Mouse (Mus musculus) Muller cell, postnatal 12 days (primary cell): ENCODE data around the gene Gm10447.
"Not testable (repeated sequence)": the region's sequence is repeated elsewhere in the genome, so short reads cannot be mapped to it uniquely, and the experiment has no call there.

Source experiments
- DNase-seq: peaks from one replicate; pipeline ENCODE4 v3.0.0-alpha.2; 2015; ENCODE audit errors: inconsistent ontology term

Gm10447 gene

DNA sequence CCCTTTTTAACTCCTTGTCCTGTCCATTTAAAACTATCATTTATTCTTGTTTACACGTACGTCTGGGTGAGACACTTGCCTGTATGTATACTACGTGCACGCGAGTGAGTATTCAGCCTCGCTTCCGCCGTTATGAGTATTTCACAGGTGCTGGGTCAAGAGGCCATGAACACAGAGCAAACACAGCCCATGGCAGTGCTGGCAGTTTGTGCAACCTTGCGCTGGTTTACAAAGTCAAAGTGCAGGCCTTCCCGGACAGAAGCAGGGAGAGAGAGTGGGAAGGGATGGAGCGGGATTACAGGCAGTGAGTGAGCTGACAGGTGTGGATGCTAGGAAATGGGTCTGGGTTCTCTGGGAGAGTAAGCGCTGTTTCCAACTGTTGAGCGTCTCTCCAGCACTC lies 10.7 kb downstream of the Gm10447 start:
- no peak for DNase-seq

DNA sequence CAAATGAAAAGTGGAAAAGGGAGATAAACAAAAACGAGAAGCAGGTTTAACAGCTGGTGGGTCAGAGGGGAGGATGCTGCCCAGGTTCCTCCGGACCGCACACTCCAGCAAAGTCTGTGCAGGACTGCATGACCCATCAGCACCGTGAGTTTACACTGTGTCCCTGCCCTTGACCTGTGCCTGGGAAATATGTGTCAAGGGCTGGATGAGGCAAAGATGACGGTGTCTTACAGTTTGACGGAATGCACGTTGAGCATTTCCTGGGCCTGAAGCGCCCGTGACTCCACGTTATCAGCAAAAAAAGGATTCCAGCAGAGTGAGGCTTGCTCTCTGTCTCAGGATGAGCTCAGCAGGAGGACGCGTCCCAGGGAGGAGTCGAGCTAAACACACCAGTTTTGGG lies 11.3 kb downstream of the Gm10447 start:
- DNase-seq, result no peak

DNA sequence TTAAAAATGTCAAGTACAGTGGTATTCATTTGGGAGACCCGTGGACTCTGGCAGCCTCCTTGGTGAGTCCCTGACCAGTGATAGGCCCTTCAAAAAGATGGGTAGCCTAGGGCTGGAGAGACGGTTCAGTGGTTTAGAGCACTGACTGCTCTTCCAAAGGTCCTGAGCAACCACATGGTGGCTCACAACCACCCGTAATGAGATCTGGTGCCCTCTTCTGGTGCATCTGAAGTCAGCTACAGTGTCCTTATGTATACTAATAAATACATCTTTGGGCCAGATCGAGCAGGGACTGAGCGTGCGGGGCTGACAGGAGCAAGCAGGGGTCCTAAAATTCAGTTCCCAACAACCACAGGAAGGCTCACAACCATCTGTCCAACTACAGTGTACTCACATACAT lies 13.0 kb downstream of the Gm10447 start:
- DNase-seq, result no peak

DNA sequence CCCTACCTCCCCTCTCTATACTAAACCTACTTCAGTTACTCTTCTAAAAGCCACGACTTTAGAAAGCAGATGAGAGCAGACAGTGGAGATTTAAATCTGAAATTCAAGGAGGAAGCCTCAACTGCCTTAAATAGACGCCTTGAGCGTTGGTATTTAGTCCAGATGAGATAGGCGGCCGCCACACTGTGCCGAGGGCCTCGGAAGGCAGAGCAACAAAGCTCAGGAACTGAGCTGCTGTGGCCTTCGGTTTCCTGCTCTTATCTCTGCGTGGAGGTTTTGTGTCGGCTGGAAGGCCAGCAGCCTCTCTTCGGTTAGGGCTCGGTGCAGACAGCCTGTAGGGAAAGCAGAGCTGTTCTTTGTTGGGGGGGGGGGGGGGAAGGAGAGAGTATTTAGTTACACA lies 15.0 kb downstream of the Gm10447 start:
- DNase-seq, result no peak

DNA sequence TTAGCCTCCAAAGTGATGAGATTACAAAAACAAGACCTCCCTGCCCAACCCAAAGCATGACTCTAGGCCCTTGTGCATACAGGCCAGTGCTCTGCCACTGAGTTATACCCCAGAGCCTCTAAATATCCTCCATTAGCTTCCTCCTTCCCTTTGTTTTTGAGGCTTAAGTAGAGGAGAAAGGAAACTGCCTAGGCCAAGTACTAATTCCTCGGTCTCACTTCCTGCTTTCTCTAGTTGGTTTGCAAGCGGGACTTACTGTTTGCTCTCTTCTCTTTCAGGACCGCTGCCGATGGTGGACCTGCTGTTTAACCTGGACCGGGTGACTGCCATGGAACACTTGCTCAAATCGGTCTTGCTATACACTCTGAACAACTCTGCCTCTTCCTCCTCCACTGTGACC lies 20.6 kb downstream of the Gm10447 start:
- DNase-seq, result no peak

DNA sequence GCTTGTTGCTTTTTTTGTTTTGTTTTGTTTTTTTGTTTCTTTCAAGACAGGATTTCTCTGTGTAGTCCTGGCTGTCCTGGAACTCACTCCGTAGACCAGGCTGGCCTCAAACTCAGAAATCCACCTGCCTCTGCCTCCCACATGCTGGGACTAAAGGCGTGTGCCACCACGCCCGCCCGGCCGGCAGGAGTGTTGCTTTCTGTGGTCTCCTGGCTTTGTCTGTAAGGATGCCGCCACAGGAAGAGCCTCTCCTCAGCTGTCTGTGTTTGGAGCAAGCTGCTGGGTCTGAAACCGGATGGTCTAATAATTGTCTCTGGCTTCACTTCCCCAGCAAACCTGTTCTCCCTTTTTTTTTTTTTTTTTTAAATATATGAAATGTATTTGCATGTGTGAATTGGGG lies 21.4 kb downstream of the Gm10447 start:
- DNase-seq, result no peak

DNA sequence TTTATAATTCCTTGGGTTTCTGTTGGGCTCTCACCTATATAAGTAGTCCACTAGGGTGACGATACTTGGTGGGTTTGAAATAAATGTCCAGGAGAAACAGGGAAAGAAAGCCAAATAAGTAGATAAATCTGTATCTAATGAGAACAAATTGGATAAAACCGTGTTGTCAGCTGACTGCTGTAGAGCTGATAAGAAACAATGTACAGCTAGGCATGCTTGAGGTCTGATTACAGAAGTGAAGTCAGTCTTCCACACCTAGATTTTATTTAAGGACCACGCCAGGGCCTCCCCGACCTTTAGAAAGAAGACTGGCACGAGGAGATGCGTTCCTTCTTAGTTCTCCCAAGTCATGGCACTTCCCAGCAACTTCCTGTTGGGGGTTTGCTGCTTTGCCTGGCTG lies 23.9 kb downstream of the Gm10447 start:
- no peak for DNase-seq

DNA sequence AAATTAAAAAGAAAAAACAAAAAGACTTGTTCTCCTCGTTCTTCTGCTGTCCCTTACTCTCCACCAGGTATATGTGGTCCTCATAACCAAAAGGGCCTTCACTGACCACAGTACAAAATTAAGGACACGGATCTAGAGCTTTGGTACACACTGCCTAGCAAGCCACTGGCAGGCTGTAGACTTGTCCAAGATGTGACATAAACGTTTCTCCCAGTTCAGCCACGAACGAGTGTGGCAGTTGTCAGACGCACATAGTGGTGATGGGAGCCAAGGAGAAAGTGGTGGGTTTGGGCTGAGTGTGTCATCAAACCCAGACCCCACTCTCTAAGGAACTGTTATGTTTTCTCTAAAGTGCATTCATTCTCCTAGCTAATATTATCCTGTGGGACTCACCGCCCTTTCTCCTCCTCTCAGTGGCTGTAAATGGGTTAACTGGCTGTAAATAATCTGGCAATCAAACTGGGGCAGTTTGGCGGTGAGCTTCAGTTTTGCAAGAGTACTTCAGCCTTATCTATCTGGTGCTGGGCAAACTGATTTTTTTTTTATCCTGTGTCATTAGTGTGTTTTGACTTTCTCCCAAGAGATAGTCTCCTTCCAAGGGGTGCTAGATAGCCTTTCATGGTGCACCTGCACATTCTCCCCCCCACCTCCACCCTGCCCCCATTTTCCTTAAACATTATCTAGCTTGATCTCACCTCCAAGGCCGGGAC lies 25.4 kb downstream of the Gm10447 start:
- DNase-seq, result no peak

DNA sequence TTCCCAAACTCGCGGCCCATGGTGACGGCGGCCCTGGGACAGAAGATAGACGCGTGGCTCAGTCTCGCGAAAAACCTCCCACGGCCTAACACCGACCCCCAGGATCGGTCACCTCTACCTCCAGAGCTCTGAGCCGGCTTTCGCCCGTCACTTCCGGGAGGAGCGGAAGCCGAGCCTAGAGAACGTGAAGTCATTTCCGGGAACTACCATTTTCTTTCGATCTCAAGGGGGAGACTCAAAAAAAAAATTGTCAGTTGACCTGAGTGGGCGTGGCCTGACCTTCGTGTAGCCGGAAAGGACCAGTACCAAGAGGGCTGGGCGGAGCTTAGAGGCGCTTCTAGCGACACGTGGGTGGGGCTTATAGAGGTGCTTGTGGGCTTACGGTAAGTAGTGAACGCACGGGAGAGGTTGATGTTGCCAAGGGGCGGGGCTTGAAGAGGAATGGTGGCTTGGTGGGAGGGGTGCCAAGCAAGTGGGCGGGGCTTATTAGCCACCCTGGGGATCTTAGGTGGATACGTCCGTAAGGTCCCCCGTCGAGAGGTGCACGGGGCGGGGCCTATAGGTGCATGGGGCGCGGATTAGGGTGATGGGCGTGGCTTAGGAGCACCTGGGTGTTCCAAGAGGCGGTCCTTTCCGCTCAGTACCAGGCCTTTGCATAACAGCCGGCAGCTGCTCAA lies 26.1 kb downstream of the Gm10447 start, which contains the start of the genes Uqcrq and Gdf9:
Gene Uqcrq (minus strand): TSS at position 162 of the 677 bp plus-strand sequence.
Gene Gdf9 (plus strand): TSS at position 354 of the 677 bp plus-strand sequence.
- DNase-seq, result peak; percentile 99

DNA sequence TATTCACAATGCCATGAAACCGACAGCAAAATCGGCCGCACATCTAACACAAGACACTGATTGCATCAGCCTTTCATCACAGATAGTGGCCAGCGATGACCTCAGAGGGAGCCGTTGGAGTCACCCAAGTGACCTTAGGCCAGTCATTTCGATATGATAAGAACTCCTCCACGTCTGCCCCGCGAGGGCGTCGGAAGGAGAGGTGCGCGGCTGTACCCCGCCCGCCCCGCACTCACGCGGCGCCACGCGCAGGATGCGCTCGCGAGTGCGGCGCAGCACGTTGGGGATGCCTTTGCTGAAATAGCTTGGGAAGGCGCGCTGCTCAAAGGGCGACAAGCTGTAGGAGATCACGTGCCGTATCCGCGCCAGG lies 26.6 kb downstream of the Gm10447 start:
- DNase-seq, result no peak

DNA sequence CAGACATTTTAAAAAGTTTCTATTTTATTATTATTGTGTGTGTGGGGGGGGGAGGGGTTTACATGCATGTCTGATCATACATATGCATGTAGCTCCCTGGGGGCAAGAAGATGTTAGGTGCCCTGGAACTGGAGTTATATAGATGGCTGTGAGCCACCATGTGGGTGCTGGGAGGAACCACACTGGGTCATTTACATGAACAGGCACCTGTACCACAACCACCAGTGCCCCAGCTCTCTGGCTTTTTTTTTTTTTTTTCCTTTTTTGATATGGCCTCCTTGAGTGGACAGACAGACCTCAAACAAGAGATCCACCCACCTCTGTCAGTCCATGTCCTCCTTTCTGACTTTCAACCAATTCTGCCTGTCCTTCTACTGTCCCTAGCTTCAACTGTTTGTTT lies 27.7 kb downstream of the Gm10447 start:
- DNase-seq, result no peak

DNA sequence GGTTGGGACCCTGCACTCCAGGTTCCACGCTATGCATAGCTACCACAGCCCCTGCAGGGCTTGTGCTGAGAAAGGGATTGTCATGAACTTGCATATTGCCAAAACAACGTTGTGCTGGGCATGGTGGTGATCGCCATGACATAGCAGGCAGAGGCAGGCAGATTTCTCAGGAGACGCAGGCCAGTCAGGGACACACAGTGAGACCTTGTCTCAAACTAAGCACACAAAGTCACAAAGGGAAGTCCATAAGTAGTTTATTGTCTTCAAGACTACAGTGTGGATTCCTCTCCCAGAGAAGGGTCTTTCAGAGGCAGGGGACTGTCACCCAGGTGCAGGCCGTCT lies 28.2 kb downstream of the Gm10447 start:
- DNase-seq, result no peak

DNA sequence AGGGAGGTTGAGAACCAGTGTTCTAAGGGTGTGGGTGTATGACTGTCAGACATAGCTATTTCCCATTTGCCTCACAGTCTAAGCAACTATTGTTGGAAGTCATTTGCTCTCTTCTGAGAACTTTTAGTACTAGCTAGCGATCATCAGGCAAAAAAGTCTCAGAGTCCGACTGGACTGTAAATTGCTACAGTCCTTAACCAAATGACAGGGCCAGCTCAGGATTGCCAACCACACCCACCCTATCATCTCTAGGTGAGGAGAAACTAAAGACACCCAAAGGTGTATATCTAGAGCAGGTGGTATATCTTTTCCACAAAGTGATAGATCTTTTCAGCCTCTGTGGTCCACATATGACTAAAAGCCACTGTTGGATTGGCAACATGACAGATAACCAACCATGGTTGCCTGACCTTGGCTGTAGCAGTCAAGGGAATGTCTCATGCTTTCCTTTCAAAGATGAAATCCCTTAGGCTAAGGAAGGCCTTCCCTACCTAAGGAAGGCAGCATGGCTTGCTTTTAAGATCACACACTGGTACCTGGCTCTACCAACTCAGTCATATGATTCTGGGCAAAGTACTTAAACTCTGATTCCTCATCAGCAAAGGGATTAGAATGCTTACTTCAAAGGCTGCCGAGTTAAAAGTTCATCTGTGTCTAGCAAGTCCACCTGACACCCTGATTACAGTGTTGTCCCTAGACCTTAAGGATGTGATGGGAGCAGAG lies 28.8 kb downstream of the Gm10447 start:
- DNase-seq, result no peak

DNA sequence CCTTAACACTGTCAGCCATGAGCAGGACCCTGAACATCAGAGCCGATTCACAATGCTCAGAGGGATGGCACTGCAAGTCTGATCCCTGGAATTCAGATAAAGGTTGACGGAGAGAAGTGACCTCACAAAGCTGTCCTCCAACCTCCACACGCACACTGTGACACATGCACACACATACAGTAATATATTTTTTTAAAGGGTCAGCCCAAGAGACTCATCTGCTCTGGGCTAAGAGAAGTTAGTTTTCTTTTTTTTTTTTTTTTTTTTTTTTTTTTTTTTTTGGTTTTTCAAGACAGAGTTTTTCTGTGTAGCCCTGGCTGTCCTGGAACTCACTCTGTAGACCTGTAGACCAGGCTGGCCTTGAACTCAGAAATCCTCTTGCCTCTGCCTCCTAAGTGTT lies 30.0 kb downstream of the Gm10447 start:
- not testable (repeated sequence) for DNase-seq

DNA sequence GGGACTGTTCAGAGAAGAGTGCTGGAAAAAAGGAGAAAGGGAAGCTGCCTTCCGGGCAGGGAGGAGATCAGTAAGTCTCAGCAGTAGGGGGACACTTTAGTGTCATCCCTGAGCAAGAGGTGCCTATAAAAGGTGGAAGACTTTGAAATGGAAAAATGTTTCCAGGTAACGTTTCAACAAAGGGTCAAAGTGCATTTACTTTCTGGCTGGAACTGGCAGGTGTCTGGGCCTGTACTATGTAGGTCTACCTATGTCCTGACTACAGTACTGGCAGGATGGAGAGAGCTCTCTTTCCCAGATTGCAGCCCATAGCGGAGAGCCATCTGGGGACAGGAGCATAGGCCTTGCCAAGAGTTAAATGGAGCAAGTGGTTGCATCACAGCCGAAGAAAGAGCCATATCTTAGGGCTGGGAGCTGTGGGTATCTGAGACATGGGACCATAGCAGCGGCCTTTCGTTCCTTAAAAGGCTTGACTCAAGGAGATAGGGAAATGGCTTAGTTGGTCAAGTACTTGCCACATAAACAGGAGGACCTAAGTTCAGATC lies 31.1 kb downstream of the Gm10447 start:
- no peak for DNase-seq

DNA sequence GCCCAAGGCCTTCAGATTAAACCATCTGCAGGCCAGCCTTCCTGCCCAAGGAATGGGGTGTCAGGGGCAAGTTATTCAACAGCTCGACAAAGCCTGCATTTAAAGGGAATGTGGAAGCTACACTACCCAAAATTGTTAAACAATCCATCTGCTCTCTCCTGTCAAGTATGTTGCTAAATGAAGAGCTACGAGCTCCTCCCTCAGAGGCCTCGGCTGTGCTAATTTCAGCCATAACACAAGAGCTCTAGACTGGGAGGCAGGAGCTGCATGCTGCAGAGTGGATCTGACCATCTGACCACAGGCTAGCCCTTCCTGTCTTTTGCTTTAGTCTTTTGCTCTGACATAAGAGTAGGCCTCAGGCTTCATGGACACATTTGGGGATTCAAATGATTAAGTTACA lies 31.7 kb downstream of the Gm10447 start:
- no peak for DNase-seq

DNA sequence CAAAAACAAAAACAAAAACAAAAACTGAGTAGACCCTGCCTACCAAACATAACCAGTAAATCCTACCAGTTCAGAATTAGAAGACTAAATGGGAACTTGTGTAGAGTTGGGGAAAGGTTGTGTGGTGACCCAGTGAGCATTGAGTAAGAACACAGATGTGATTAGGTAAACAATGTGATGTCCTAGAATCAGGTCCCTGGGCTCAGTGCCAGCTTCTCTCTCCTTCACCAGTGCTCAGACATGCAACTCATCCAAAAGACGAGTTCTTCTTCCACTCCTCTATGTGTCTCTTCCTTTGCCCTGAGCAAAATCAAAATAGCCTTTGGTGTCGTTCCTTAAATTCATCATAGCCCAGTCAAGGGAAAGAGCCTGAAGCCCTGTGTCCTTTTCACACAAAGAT lies 32.1 kb downstream of the Gm10447 start:
- DNase-seq, result no peak

DNA sequence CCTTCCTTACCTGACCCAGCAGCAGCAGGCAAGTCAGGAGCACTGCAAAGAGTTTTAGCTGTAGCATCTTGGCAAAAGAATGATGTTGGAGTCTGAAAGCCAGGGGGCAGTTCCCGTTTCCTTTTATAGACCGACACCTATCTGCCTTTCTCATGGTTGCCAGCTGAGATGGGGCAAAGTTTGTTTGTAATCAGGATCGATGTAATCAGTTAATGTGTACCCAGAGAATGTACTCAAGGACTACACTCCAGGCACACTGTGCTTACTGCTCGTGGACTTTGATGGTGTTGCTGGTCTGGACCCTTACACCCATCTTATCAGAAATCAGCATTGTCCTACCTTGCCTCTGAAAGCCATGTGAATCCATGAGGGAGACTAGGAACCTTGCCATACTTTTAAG lies 33.9 kb downstream of the Gm10447 start, which contains the start of gene Leap2:
Gene Leap2 (minus strand): TSS at position 135 of the 400 bp plus-strand sequence.
- no peak for DNase-seq

DNA sequence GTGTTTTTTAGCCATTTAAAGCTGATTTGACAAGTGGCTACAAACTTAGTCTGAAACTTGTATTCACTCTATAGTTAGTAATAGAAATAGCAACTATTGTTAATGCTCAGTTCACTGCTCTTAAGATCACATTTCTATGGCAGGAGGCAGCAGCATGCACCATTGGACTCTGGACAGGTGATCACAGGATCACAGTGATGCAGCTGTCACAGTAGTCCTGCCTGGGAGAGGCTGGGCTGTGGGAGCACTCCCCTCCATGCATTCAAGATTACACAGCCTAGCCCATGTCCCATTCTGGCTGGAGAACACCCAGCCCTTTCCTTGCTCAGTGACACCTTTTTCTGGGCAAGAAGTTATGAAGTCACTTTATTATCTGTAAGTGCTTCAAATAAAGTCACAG lies 38.9 kb downstream of the Gm10447 start:
- DNase-seq, result no peak

DNA sequence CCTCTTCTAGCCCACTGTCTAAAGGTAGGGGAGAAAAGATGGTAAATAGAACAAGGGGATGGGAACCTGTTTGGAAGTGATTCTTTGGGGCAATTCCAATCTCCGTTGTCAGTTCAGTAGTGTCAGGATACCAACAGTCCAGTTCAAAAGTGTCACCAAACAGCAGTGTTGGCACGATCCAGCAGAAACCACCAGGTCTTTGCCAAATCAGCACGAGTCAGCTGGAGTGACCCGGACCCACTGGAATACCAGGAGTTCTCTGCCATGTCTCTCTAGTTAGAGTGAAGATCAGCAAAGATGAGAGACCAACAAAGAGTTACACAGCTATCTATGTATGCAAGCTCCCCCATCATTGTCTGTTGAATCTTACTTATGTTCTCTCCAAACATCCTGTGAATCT lies 43.0 kb downstream of the Gm10447 start:
- no peak for DNase-seq

DNA sequence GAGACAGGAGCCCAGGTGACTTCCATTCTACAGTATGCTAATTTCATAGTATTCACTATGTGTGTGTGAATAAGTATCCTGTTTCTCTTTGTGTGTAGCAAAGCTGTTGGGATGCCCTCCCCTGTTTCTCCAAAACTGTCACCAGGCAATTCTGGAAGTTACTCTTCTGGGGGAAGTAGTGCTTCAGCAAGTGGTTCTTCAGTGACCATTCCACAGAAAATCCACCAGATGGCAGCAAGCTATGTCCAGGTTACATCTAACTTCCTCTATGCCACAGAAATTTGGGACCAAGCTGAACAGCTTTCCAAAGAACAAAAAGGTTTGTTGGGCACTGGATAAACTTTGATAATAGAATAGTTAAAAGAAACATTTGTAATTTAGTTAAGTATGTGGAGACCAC lies 45.2 kb downstream of the Gm10447 start:
- DNase-seq, result no peak
